Mouse (Mus musculus): ENCODE results near the gene Nfe2. TPM values are rescaled to one million over a fixed set of nuclear protein-coding genes. Genes with fewer than 3 reads are reported as not detected.

Gene Nfe2
- total RNA-seq, 2 experiments from 2014 or later: not detected

- no peak overlapping the region for H3K27ac ChIP-seq
- no peak for TF ChIP-seq CTCF (IDR thresholded peaks at IDR 0.05)
- no peak overlapping the region for H3K4me3 ChIP-seq
- intact Hi-C loops (cut with DNase I): no loop called here
- DNase-seq (ENCODE audit: extremely low spot score in 1 of 2, low spot score in 2 of 2): no peak
Measured at GRCm38 (mm10) chr15:103227022-103227421, 31.2 kb downstream of the Nfe2 start.

GRCm38 (mm10) chr15:103224161-103224560 lies 34.0 kb downstream of the Nfe2 start:
- intact Hi-C loops (cut with DNase I): no loop called here
- no peak for TF ChIP-seq CTCF (IDR thresholded peaks at IDR 0.05)

GRCm38 (mm10) chr15:103221386-103221785 lies 36.8 kb downstream of the Nfe2 start:
- no peak overlapping the region for H3K27ac ChIP-seq
- no peak overlapping the region for H3K4me3 ChIP-seq
- no peak for DNase-seq (ENCODE audit: extremely low spot score in 1 of 2, low spot score in 2 of 2)
- intact Hi-C loops (cut with DNase I): no loop called here
- no peak for TF ChIP-seq CTCF (IDR thresholded peaks at IDR 0.05)

More at GRCm38 (mm10) chr15:103224161-103224560, 34.0 kb downstream of the Nfe2 start:
- no peak for DNase-seq (ENCODE audit: extremely low spot score in 1 of 2, low spot score in 2 of 2)
- H3K27ac ChIP-seq: no peak overlapping the region
- H3K4me3 ChIP-seq: no peak overlapping the region

GRCm38 (mm10) chr15:103220785-103221184 lies 37.4 kb downstream of the Nfe2 start:
- H3K27ac ChIP-seq: no peak overlapping the region
- intact Hi-C loops (cut with DNase I): no loop called here
- no peak for TF ChIP-seq CTCF (IDR thresholded peaks at IDR 0.05)
- DNase-seq (ENCODE audit: extremely low spot score in 1 of 2, low spot score in 2 of 2): no peak
- H3K4me3 ChIP-seq: no peak overlapping the region

GRCm38 (mm10) chr15:103216052-103216451 lies 42.2 kb downstream of the Nfe2 start:
- H3K27ac ChIP-seq: peak overlapping the region; percentile 85; the same call in 1 of the 2 replicates
- no peak for TF ChIP-seq CTCF (IDR thresholded peaks at IDR 0.05)
- intact Hi-C loops (cut with DNase I): no loop called here
- H3K4me3 ChIP-seq: no peak overlapping the region
- DNase-seq (ENCODE audit: extremely low spot score in 1 of 2, low spot score in 2 of 2): no peak

- H3K27ac ChIP-seq: peak overlapping the region; percentile 85
- peak; percentile 89 for DNase-seq (ENCODE audit: extremely low spot score in 1 of 2, low spot score in 2 of 2)
- no peak for TF ChIP-seq CTCF (IDR thresholded peaks at IDR 0.05)
- intact Hi-C loops (cut with DNase I): loop anchor here (2.0 kb wide), 1 partner anchor 24 kb away; the partner anchor contains the start of gene Cbx5
- H3K4me3 ChIP-seq: peak overlapping the region; percentile 53
Measured at GRCm38 (mm10) chr15:103214971-103215907, 43.0 kb downstream of the Nfe2 start.

GRCm38 (mm10) chr15:103214149-103214548 lies 44.1 kb downstream of the Nfe2 start:
- TF ChIP-seq CTCF (IDR thresholded peaks at IDR 0.05): no peak
- intact Hi-C loops (cut with DNase I): loop anchor here (2.0 kb wide), 1 partner anchor 25 kb away; the partner anchor contains the start of gene Cbx5
- Histone ChIP-seq H3K27ac (peak overlapping the region; percentile 85; the same call in 1 of the 2 replicates), H3K4me3 (peak overlapping the region; percentile 53)
- no peak for DNase-seq (ENCODE audit: extremely low spot score in 1 of 2, low spot score in 2 of 2)

GRCm38 (mm10) chr15:103205156-103205555 lies 53.0 kb downstream of the Nfe2 start:
- intact Hi-C loops (cut with DNase I): no loop called here
- Histone ChIP-seq H3K27ac (no peak overlapping the region), H3K4me3 (no peak overlapping the region)
- peak; percentile 52 for TF ChIP-seq CTCF (IDR thresholded peaks at IDR 0.05)
- no peak for DNase-seq (ENCODE audit: extremely low spot score in 1 of 2, low spot score in 2 of 2)

GRCm38 (mm10) chr15:103202088-103202793 lies 56.0 kb downstream of the Nfe2 start:
- Histone ChIP-seq H3K4me3 (no peak overlapping the region), H3K27ac (peak overlapping the region; percentile 25; the same call in 1 of the 2 replicates)
- intact Hi-C loops (cut with DNase I): no loop called here
- no peak for TF ChIP-seq CTCF (IDR thresholded peaks at IDR 0.05)
- no peak for DNase-seq (ENCODE audit: extremely low spot score in 1 of 2, low spot score in 2 of 2)

Small RNA genes within 50 kb of the gene (microRNA-seq; reads per million reads assigned to microRNA genes)
- gene Mir148b: 52.8 to 62.1 reads per million in 2 experiments

Other genes starting within 250 kb of the Nfe2 start
- gene Hoxc4, start 239.5 kb downstream of the Nfe2 start, total RNA-seq (2021): not detected
- gene Smug1, start 91.3 kb downstream of the Nfe2 start, total RNA-seq (2021): 10 to 100 TPM; 20.7 to 23.2 TPM
- 100 to 1,000 TPM; 171 to 176 TPM for gene Cbx5, start 18.6 kb downstream of the Nfe2 start, total RNA-seq (2021)
- gene Hnrnpa1, start 18.0 kb downstream of the Nfe2 start, total RNA-seq (2021): 100 to 1,000 TPM; 233 to 247 TPM
- 10 to 100 TPM; 85.5 to 93.0 TPM for gene Copz1, start 14.3 kb upstream of the Nfe2 start, total RNA-seq (2021)
- gene Gpr84, start 52.2 kb upstream of the Nfe2 start, total RNA-seq (2021): under 1 TPM; 0.40 to 0.66 TPM
- 10 to 100 TPM; 66.1 to 77.5 TPM for gene Zfp385a, start 81.7 kb upstream of the Nfe2 start, total RNA-seq (2021)
- gene Itga5, start 108.4 kb upstream of the Nfe2 start, total RNA-seq (2021): 1 to 10 TPM; 2.6 to 3.0 TPM
- gene Gtsf1, start 172.1 kb upstream of the Nfe2 start, total RNA-seq (2021): not detected
- gene Gtsf2, start 190.1 kb upstream of the Nfe2 start, total RNA-seq (2021): not detected
- 1 to 10 TPM; 8.3 to 9.2 TPM for gene Nckap1l, start 195.4 kb upstream of the Nfe2 start, total RNA-seq (2021)
- gene Pde1b, start 244.6 kb upstream of the Nfe2 start, total RNA-seq (2021): 100 to 1,000 TPM; 138 to 175 TPM

Data from left cerebral cortex, adult 2 months (tissue).